Mouse (Mus musculus): ENCODE measurements at regions not wholly inside any gene's neighbourhood (a gene's known extent, or its start where the extent isn't known, plus 50 kb on each side); places are given as distances from the start of the nearest gene placed in this dataset.

DNA sequence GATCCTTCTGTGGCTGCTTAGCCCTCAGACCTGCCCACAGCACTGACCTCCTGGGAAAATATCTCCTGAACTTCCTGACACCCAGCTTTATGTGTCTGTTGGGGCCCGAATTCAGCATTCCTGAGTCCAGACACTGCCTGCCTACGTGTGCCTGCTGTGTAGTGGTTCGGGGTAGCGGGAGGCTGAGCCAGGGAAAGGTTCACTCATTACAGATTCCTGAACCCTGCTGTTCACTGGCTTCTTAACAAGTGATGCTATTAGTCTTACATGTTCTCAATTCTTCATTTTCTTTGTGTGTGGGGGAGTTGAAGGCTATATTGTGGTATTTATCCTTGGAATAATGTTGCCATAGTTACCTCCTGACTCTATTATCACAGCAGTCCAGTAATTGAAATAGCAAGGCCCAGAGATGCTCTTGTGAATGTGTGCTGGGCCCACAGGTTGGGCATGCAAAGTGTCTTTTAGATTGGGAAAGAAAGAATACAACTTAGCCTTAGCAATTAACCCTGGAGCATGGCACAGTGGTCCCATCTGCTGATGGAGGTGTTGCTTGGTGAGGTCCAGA is 216.7 kb upstream of the Rbfox1 start:
- DNase-seq, result no peak

DNA sequence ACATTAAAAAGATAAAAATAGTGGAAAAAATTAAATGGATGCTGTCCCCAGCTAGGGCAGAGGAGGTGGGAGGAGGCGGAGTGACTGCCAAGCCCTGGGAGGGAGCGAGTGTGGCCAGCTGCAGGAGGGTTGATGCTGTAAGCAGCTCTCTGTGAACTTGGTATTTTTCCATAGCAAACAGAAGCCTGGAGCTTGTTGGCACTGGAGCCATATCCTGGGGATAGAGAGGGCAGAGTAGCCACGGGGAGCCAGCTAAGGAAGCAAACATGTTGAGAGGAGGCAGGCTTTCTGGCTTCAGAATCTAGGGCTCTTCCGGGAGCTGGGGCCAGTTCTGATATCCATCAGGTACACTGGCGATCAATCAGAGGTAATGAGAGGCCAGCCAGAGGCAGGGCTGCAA is 223.2 kb upstream of the Rbfox1 start:
- no peak for DNase-seq

GRCm38 (mm10) chr16:5651551-5651950 is 233.6 kb upstream of the Rbfox1 start:
- DNase-seq, result no peak

DNA sequence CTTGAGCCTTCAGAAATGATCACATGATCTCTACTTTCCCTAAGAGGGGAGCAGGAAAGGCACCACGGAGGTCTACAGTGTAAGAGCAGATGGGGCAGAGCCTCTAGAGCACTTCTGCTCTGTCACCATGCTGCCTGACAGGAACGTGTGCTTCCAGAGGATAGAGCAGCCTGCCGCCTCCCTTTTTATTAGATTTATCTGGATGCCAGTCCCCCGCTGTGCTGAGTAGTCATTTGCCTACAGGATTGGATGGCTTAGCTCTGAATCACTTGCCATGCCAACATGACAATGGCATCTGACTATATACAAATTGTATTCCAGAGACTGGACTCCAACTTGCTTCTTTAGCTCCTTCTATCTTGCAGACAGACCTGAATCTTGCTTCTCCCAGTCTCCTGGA is 234.2 kb upstream of the Rbfox1 start:
- DNase-seq, result no peak

DNA sequence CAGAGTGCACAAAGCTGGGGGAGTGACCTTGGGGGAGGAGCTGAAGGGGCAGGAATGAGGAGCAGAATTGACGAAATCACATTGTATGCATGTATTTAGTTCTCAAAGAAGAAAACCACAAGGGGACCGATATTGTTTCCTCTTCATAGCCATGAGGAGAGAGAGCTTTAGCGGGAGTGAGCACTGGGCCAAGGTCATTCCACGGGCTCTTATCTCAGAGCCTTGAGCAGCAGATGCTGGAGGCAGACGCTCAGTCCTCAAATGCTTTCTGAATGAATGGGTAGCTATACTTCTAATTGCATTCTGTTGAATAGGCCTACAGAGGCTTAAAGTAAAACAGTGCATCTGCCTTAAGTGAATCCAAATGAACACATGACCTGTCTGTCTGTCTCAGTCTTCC is 245.2 kb upstream of the Rbfox1 start:
- DNase-seq, result no peak

DNA sequence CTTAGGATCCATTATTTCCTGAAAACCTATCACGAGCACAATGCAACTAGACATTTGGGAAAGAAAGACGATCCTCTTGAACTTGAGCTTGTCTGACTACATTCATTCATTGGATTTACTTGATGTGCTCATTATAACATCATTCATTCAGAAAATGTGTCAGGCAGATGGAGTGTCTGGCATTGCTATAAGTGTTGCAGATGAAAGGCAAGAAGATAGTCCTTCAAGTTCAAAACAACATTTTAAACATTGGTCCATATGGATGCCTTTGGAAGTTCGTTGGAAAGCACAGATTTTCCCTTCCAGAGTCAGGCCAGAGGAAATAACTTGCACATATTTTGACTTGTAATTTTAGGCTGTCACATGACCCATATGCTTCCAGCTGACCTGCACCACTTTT is 255.2 kb upstream of the Rbfox1 start:
- no peak for DNase-seq

GRCm38 (mm10) chr16:5627910-5628309 is 257.2 kb upstream of the Rbfox1 start:
- no peak for DNase-seq

GRCm38 (mm10) chr16:5627117-5627909 is 257.8 kb upstream of the Rbfox1 start:
- no peak for DNase-seq

GRCm38 (mm10) chr16:5625159-5625558 is 260.0 kb upstream of the Rbfox1 start:
- no peak for DNase-seq

- DNase-seq, result no peak
These were observed 264.6 kb upstream of the Rbfox1 start for GRCm38 (mm10) chr16:5620566-5620965.

DNA sequence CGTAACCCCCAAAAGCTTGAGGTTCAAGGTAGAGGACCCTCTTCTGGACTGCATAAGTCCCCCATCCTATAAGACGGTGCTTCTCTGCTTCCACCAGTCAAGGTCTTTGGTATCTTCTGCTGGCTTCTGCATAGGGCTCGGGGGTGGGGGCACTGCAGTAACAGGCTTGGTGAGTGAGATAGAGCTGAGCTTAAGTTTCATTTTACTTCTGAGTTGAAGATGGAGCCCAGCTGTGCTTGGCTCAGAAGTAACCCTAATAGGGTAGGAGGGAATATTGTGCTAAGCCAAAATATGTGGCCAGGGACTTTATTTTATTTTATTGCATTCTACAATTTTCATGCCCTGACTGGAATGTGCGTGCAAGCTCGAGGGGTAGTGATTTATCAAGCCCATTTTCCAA is 268.8 kb upstream of the Rbfox1 start:
- no peak for DNase-seq

DNA sequence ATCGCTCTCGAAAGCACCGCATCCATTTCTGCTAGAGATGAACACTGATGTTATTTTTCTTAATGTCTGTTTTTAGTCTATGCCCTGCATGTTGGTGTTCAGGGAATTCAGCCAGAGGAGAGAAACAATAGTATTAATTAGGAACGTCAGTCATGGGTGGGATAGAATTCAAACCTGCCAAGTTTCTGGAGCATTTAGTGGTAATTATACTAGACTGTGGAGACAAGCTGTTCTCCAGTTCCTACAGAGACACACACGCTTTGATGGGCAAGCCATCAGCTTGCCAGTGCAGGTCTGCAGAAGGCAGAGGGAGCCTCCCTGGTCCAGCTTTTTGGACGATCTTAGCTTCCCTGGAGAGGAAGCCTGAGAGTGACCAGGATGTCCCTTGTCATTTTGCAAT is 289.8 kb upstream of the Rbfox1 start:
- DNase-seq, result no peak

- no peak for DNase-seq
These were observed 306.8 kb upstream of the Rbfox1 start for GRCm38 (mm10) chr16:5578333-5578732.

- no peak for DNase-seq
These were observed 312.4 kb upstream of the Rbfox1 start for GRCm38 (mm10) chr16:5572780-5573179.

- DNase-seq, result no peak
These were observed 314.5 kb upstream of the Rbfox1 start for GRCm38 (mm10) chr16:5570619-5571018.

DNA sequence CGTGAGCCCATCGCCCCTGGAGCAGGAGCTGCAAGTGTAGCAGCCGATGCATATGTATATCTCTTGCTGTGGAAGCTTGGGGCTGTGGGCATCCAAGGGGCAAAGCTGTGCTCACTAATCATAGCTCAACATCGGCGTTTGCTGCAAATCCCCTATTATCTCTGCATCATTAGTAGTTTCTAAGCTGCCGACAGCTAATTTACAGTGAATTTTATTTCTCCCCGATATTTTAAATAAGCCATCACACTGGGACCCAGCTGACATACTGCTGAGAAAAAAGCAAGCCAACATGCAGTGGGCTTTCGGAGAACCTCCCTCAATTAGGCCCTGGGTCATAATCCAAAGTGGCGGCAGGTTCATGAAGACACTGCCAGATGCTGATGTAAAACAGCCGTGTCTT is 313.3 kb upstream of the Eef2kmt start:
- no peak for DNase-seq

GRCm38 (mm10) chr16:5549026-5549425 is 293.2 kb upstream of the Eef2kmt start:
- no peak for DNase-seq

DNA sequence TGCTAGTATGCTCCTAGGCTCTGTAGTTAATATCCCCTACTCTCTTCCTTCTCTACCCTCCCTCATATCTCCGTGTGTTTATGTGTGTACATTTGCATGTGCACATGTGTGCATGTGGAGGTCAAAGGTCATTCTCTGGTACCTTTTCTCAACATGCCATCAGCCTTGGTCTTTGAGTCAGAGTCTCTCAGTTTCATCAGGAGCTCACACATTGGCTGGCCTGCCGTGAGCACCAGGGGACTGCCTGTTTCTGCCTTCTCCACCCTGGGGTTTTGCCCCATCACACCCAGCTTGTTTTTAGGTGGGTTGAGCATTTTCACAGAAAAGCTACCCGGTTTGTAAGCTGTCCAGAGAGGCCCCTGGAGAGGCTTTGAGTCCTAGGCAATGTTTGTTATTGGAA is 292.8 kb upstream of the Eef2kmt start:
- no peak for DNase-seq

- no peak for DNase-seq
These were observed 291.0 kb upstream of the Eef2kmt start for GRCm38 (mm10) chr16:5546808-5547207.

DNA sequence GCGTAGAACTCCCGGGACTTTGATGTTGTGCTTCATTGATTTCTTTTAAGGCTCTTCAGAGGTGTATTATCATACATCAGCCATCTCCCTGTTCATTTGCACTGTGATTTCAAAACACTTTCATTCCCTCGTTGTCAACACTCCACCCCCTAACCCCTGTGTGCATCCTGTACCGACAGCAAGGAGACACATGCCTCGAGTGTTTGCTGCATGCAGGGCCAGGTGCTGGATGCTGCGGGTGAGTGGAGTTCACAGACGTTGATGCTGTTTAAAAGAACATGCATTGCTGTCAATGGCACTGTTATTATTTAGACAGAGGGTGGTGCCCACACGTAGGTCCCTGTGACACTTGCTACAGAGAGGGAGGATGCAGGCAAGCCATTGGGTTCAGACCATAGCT is 290.0 kb upstream of the Eef2kmt start:
- no peak for DNase-seq

- DNase-seq, result no peak
These were observed 288.7 kb upstream of the Eef2kmt start for GRCm38 (mm10) chr16:5544436-5544835.

DNA sequence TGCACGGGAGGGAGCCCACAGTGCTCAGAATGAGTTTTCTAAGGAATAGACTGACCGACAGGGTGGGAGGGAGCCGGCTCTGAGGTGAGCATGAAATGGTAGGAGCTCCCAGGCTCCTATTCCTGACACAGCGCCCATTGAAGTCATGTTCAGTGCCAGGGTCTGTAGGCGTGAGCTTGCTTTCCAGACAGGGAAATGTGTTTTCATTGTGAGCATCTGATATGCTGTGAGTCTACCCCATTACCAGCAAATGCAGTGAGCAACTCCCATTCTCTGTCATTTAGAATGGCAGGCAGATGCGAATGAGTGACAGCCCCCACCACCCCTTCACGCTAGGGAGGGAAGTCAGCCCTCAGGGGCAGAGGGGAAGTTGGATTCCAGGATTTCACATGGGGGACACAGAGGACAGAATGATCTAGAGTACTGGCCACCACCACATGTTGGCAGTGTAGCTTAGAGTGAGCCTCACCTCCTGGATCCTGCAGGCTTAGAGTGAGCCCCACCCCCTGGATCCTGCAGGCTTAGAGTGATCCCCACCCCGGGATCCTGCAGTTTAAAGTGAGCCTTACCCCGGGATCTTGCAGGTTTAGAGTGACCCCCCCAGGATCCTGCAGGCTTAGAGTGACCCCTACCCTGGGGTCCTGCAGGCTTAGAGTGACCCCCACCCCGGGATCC is 283.2 kb upstream of the Eef2kmt start:
- no peak for DNase-seq

GRCm38 (mm10) chr16:5537286-5538204 is 281.8 kb upstream of the Eef2kmt start:
- no peak for DNase-seq

All from right cerebral cortex, postnatal 4 days (tissue).